Mouse (Mus musculus): Measurements from ENCODE around the gene Arih1. TPM values are rescaled to one million over a fixed set of nuclear protein-coding genes. Genes with fewer than 3 reads are reported as not detected.

The Arih1 gene
- polyA plus RNA-seq (2016; fragmentation: Nextera tagmentation; extraction: Ambion mirVana), result 26.1 and 28.2 TPM in 2 replicates

DNA sequence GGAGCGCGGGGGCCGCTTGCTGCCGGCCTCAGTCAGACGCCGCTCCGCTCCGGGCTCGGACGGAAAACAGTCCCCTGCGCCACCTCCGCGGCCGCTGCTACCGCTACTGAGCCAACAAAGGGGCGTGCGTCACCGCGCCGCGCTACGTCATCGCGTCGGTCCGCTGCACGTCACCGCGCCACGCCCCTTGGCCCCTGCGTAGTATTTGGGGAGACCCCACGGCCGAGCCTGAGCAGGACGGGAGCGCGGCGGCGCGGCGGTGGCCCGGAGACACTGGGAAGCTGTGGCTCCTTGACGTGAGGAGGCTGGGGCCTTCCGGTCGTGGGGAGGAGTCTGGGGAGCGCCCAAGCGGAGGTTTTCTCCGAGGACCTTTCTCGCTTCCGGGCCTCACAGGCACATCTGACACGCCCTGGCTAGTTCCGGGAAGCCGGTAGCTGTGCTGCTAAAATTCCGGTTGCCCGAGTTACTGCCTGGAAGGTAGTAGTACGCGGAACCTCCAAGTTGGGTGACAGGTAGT is at the start of gene Arih1:
Gene Arih1, minus strand, starts transcription at position 70 of the 517 bp plus-strand sequence.
- H3K9me3 ChIP-seq, result no peaks in the 10 kb centered on the region
- no peaks in the 10 kb centered on the region for H3K36me3 ChIP-seq
- ATAC-seq (ENCODE audit: insufficient number of reproducible peaks, insufficient read depth, low FRiP score, low TSS enrichment), result peak; percentile 97
- H3K9ac ChIP-seq, result peak within 1 kb of the TSS; percentile 98
- under 1% methylated on average over 54 of the region's 56 CpGs for WGBS
- H3K27ac ChIP-seq, result peak within 1 kb of the TSS; percentile 99
- peaks cover 9% of the 10 kb centered on the region; the same call in 1 of the 2 replicates for H3K4me1 ChIP-seq
- peak within 1 kb of the TSS; percentile 88 for H3K4me2 ChIP-seq (replicated peaks)
- H3K4me3 ChIP-seq, result peak within 1 kb of the TSS; percentile 99
- no peaks in the 10 kb centered on the region for H3K27me3 ChIP-seq

DNA sequence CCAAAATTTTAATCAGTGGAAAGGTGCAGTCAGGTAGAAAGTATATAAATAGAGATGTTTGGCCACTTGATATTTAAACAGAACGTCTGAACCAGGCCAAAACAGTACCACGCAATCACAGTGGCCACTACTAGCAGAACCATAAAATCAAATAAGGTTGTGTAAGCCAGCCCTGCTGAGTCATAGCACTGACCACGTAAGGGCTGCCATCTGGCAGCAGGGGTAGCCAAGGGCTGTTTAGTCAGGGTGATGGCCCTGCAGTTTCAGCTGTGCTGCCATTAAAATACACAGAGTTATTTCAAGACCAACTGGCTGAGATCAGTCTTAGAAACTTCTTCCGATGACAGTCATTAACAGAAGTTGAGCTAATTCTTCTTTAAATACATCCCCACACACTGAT is 47.5 kb upstream of the Arih1 start:
- no peaks in the 10 kb centered on the region for H3K36me3 ChIP-seq
- H3K4me1 ChIP-seq, result no peaks in the 10 kb centered on the region
- H3K4me2 ChIP-seq (replicated peaks), result no peak overlapping the region
- H3K9ac ChIP-seq, result no peak overlapping the region
- no peak overlapping the region for H3K4me3 ChIP-seq
- WGBS, result 69% methylated on average over 4 of the region's 4 CpGs
- ATAC-seq (ENCODE audit: insufficient number of reproducible peaks, insufficient read depth, low FRiP score, low TSS enrichment), result no peak
- H3K27ac ChIP-seq, result no peak overlapping the region
- no peaks in the 10 kb centered on the region for H3K9me3 ChIP-seq
- no peaks in the 10 kb centered on the region for H3K27me3 ChIP-seq

DNA sequence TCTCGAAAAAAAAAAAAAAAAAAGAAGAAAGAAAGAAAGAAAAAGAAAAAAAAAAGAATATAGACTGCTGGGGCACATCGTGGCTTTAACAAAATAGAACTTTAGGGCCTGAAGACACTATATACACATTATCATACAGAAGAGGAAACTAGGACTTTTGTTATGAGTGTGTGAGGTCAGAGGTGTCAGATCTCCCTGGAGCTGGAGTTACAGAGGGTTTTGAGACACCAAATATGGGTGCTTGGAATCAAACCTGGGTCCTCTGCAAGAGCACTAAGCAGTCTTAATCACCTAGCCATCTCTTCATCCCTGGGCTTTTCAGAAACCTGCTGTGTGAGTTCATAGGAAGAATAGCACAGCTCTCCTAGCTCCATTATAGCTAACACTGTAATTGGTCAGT is 47.0 kb upstream of the Arih1 start:
- no peak overlapping the region for H3K4me3 ChIP-seq
- H3K27me3 ChIP-seq, result no peaks in the 10 kb centered on the region
- no peaks in the 10 kb centered on the region for H3K36me3 ChIP-seq
- no peak for ATAC-seq (ENCODE audit: insufficient number of reproducible peaks, insufficient read depth, low FRiP score, low TSS enrichment)
- no peak overlapping the region for H3K9ac ChIP-seq
- no peak overlapping the region for H3K4me2 ChIP-seq (replicated peaks)
- H3K27ac ChIP-seq, result no peak overlapping the region
- 74% methylated on average over 2 of the region's 2 CpGs for WGBS
- H3K4me1 ChIP-seq, result no peaks in the 10 kb centered on the region
- H3K9me3 ChIP-seq, result no peaks in the 10 kb centered on the region

DNA sequence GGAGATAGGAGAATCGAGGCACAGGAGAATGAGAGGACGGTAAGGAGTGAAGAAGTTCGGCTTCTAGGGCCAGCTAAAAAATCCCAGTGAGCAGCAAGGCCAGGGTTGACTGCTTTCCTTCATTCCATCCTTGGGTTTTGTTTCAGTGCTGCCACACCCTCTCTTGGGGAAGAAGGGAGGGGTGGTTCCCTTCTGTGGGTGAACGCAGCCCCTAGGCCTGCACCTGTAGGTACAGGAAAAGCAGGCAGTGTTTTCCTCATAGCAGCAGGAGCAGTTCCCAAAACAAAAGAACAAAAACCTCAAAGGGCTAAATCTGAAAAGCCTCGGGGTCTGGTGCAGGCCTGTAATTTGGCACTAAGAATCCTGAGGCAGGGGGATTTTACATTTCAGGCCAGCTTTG is 45.2 kb upstream of the Arih1 start:
- ATAC-seq (ENCODE audit: insufficient number of reproducible peaks, insufficient read depth, low FRiP score, low TSS enrichment), result no peak
- Histone ChIP-seq H3K27ac (no peak overlapping the region), H3K4me1 (no peaks in the 10 kb centered on the region), H3K4me2 (replicated peaks) (no peak overlapping the region), H3K36me3 (no peaks in the 10 kb centered on the region), H3K27me3 (no peaks in the 10 kb centered on the region), H3K4me3 (no peak overlapping the region), H3K9me3 (no peaks in the 10 kb centered on the region), H3K9ac (no peak overlapping the region)
- 24% methylated on average over 5 of the region's 5 CpGs for WGBS

DNA sequence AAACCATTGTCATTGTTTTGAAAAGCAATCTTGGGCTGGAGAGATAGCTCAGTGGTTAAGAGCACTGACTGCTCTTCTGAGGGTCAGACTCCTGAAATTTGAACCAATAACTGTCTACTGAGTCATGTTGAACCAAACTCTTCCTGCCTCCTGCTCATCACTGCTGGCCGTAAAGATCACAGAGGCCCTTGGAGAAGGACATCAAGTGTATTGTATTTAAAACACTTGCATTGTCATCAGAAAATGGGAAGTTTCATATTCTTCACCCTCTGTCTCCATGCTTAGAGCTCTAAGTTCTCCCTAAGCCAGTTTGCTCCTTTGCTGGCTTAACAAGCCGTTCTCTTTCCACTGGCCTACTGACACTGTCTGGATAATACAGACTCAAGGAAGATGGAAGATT is 41.9 kb upstream of the Arih1 start:
- Histone ChIP-seq H3K4me3 (no peak overlapping the region), H3K4me1 (no peaks in the 10 kb centered on the region), H3K27ac (no peak overlapping the region), H3K9me3 (no peaks in the 10 kb centered on the region), H3K9ac (no peak overlapping the region), H3K4me2 (replicated peaks) (no peak overlapping the region), H3K36me3 (no peaks in the 10 kb centered on the region), H3K27me3 (no peaks in the 10 kb centered on the region)
- WGBS, result 86% methylated on average over 2 of the region's 2 CpGs
- ATAC-seq (ENCODE audit: insufficient number of reproducible peaks, insufficient read depth, low FRiP score, low TSS enrichment), result no peak

DNA sequence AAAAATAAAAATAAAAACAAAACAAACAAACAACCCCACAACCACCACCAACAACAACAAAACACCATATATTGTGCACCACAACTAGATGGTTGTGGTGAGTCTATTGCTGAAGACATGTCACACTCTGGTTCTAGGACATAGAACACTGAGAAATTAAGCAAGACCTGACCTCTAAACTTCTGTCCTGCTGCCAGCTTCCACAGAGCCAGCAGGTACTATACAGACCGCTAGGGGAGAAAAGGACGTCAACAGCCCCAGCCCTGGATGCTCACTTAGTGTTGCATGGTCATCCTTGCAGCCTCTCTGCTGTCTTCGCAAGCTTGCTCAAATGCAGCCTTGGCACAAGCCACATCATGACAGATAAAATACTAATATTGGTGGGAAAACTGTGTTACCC is 41.2 kb upstream of the Arih1 start:
- H3K36me3 ChIP-seq, result no peaks in the 10 kb centered on the region
- ATAC-seq (ENCODE audit: insufficient number of reproducible peaks, insufficient read depth, low FRiP score, low TSS enrichment), result no peak
- H3K4me2 ChIP-seq (replicated peaks), result no peak overlapping the region
- H3K4me3 ChIP-seq, result no peak overlapping the region
- no peak overlapping the region for H3K9ac ChIP-seq
- WGBS, result 83% methylated on average over 3 of the region's 3 CpGs
- H3K27me3 ChIP-seq, result no peaks in the 10 kb centered on the region
- H3K9me3 ChIP-seq, result no peaks in the 10 kb centered on the region
- H3K27ac ChIP-seq, result no peak overlapping the region
- no peaks in the 10 kb centered on the region for H3K4me1 ChIP-seq

DNA sequence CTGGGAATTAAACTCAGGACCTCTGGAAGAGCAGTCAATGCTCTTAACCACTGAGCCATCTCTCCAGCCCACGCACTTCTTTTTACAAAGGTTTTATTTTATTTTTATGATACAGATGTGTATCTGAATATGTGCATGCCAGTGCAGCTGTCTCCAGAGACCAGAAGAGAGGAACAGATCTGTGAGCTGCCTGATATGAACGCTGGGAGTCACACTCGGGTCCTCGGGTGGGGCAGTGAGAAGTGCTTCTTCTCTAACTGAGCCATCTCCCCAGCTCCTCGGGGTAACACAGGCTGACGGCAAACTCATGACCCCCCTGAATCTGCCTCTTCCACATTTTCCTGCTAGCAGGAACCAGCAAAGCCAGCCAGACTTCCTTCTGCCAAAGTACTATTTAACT is 40.3 kb upstream of the Arih1 start:
- 82% methylated on average over 6 of the region's 6 CpGs for WGBS
- Histone ChIP-seq H3K9ac (no peak overlapping the region), H3K27me3 (no peaks in the 10 kb centered on the region), H3K4me1 (no peaks in the 10 kb centered on the region), H3K27ac (no peak overlapping the region), H3K4me2 (replicated peaks) (no peak overlapping the region), H3K36me3 (no peaks in the 10 kb centered on the region), H3K4me3 (no peak overlapping the region), H3K9me3 (no peaks in the 10 kb centered on the region)
- ATAC-seq (ENCODE audit: insufficient number of reproducible peaks, insufficient read depth, low FRiP score, low TSS enrichment), result no peak

DNA sequence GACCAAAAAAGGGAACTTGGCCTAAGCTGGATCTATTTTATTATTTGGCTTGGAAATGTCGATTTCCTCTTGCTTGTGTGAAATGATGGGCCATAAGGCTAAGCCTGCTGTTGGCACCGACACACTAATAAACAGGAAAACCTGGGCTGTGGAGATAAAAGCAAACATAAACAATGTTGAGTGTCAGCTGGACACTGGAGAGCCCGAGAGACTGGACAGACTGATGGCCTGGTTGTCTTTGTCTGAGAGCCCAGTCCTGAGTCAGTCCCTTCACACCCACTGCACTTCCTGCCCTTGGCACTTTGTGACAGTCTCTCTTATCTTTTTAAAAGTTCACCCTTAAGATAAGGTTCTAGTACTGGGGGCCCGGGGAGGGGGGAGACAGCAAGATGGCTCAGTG is 36.5 kb upstream of the Arih1 start:
- 74% methylated on average over 4 of the region's 4 CpGs for WGBS
- Histone ChIP-seq H3K27me3 (no peaks in the 10 kb centered on the region), H3K36me3 (no peaks in the 10 kb centered on the region), H3K4me2 (replicated peaks) (no peak overlapping the region), H3K9me3 (no peaks in the 10 kb centered on the region), H3K4me1 (no peaks in the 10 kb centered on the region), H3K27ac (no peak overlapping the region), H3K4me3 (no peak overlapping the region), H3K9ac (no peak overlapping the region)
- ATAC-seq (ENCODE audit: insufficient number of reproducible peaks, insufficient read depth, low FRiP score, low TSS enrichment), result no peak

DNA sequence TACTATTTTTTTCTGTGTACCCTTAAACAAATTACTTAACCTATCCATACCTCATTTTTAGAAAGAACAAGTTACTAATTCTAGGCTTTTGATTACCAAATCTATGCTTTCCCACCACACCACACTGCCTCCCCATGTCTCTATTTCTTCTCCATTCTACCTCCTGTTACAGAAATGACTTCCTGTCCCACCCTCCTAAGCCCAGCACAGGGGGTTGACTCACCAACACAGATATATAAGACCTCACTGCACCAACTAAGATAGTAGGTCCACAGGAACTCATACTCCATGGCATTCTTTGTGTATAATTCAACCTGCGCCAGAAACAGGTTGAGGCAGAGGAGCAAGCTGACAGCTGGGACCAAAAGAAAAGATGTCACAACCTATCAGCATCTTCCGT is 33.0 kb upstream of the Arih1 start:
- no peak overlapping the region for H3K27ac ChIP-seq
- no peak overlapping the region for H3K4me2 ChIP-seq (replicated peaks)
- H3K27me3 ChIP-seq, result no peaks in the 10 kb centered on the region
- ATAC-seq (ENCODE audit: insufficient number of reproducible peaks, insufficient read depth, low FRiP score, low TSS enrichment), result no peak
- no peak overlapping the region for H3K9ac ChIP-seq
- no peaks in the 10 kb centered on the region for H3K9me3 ChIP-seq
- no peak overlapping the region for H3K4me3 ChIP-seq
- no peaks in the 10 kb centered on the region for H3K4me1 ChIP-seq
- no peaks in the 10 kb centered on the region for H3K36me3 ChIP-seq
- WGBS, result 88% methylated on average over 2 of the region's 2 CpGs

DNA sequence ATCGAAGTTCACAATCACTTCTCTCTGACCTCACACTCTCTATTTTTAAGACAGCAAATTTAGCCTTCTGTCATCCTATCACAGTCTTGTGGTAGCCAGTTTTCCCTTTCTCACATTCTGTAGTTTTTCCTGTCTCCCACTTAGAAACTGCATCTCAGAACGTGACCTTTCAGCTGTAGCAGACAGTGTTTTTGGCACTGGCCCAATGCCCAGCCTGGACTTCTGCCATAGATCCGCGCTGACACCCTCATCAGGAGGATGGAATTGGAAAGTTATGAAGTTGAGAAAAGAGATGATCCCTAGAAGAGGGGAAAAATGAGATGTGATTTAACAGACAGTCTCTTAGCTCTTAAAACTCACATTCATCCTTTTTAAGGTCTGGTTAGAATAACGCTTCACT is 32.6 kb upstream of the Arih1 start:
- H3K27me3 ChIP-seq, result no peaks in the 10 kb centered on the region
- H3K9ac ChIP-seq, result no peak overlapping the region
- no peaks in the 10 kb centered on the region for H3K36me3 ChIP-seq
- no peaks in the 10 kb centered on the region for H3K9me3 ChIP-seq
- no peak overlapping the region for H3K4me3 ChIP-seq
- no peak overlapping the region for H3K27ac ChIP-seq
- ATAC-seq (ENCODE audit: insufficient number of reproducible peaks, insufficient read depth, low FRiP score, low TSS enrichment), result no peak
- no peak overlapping the region for H3K4me2 ChIP-seq (replicated peaks)
- no peaks in the 10 kb centered on the region for H3K4me1 ChIP-seq
- 87% methylated on average over 5 of the region's 5 CpGs for WGBS

DNA sequence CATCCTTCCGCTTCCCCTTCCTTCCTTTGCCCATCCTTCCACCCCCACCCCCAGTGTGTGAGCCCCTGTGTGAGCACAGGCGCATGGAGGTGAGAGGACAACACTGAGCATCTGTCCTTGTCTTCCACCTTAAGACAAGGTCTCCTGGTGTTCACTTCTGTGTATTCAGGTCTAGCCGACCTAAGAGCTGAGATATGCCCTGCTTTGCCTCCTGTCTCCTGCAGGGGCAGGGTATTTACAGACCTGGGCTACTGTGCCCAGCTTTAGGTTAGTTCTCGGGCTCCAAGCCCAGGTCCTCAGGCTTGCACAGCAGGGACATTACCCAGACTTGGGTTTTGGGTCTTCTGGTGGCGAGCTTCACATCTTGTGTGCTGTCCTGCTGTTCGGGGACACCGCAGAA is 30.7 kb upstream of the Arih1 start:
- Histone ChIP-seq H3K9me3 (no peaks in the 10 kb centered on the region), H3K27ac (no peak overlapping the region), H3K27me3 (no peaks in the 10 kb centered on the region), H3K36me3 (no peaks in the 10 kb centered on the region), H3K4me2 (replicated peaks) (no peak overlapping the region), H3K9ac (no peak overlapping the region), H3K4me3 (no peak overlapping the region), H3K4me1 (no peaks in the 10 kb centered on the region)
- WGBS, result 48% methylated on average over 7 of the region's 7 CpGs
- ATAC-seq (ENCODE audit: insufficient number of reproducible peaks, insufficient read depth, low FRiP score, low TSS enrichment), result no peak

DNA sequence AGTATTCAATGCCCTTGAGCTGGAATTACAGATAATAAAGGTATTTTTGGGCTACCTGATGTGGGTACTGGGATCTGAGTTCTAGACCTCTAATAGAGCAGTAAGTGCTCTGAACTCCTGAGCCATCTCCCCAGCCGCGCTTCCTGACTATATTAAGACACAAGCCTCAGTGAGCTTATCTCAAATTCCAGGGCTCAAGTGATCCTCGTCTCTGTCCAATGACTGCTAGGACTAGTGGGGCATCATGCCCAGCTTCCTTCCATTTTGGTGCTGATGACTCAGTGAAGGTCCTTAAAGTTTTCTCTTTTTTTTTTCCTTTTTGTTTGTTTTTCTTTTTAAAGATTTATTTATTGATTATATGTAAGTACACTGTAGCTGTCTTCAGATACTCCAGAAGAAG is 28.7 kb upstream of the Arih1 start:
- Histone ChIP-seq H3K4me3 (no peak overlapping the region), H3K4me2 (replicated peaks) (no peak overlapping the region), H3K27ac (no peak overlapping the region), H3K27me3 (no peaks in the 10 kb centered on the region), H3K9me3 (no peaks in the 10 kb centered on the region), H3K9ac (no peak overlapping the region), H3K4me1 (no peaks in the 10 kb centered on the region), H3K36me3 (no peaks in the 10 kb centered on the region)
- 73% methylated on average over 3 of the region's 3 CpGs for WGBS
- no peak for ATAC-seq (ENCODE audit: insufficient number of reproducible peaks, insufficient read depth, low FRiP score, low TSS enrichment)

DNA sequence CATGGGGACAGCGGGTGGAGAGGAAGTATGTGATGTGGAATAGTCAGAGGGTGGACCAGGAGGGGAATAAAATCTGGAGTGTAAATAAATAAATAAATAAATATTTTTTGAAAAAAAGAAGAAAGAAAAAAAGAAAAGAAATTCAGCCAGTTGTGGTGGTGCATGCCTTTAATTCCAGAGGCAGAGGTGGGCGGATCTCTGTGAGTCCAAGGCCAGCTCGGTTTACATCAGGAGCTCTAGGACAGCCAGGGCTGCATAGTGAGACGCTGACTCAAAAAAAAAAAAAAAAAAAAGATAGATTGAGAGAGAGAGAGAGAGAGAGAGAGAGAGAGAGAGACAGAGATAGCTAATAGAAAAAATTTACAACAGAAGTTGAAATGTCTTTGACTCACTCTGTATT is 26.0 kb upstream of the Arih1 start:
- Histone ChIP-seq H3K4me3 (no peak overlapping the region), H3K9ac (no peak overlapping the region), H3K36me3 (no peaks in the 10 kb centered on the region), H3K9me3 (no peaks in the 10 kb centered on the region), H3K27me3 (no peaks in the 10 kb centered on the region), H3K27ac (no peak overlapping the region), H3K4me2 (replicated peaks) (no peak overlapping the region), H3K4me1 (no peaks in the 10 kb centered on the region)
- no peak for ATAC-seq (ENCODE audit: insufficient number of reproducible peaks, insufficient read depth, low FRiP score, low TSS enrichment)
- 27% methylated on average over 4 of the region's 4 CpGs for WGBS

Data from embryonic facial prominence, embryonic 12.5 days (tissue).